Mouse (Mus musculus) liver, postnatal 0 days (tissue): Measurements from ENCODE around the gene Rai1. TPM values are rescaled to one million over a fixed set of nuclear protein-coding genes. Genes with fewer than 3 reads are reported as not detected.

ENCODE experiments used
- ATAC-seq: fragments of 200-750 bp; cut with Nextera tagmentation; 2 replicates; pipeline ENCODE4 v1.8.0; 2017; ENCODE audit warnings: mild to moderate bottlenecking, moderate library complexity
- DNase-seq: peaks from one replicate; pipeline ENCODE4 v3.0.0-alpha.2; 2016
- H3K27ac ChIP-seq: fragments of 300-500 bp; sonication (generic); 2 replicates; pipeline ENCODE4 v1.5.1; 2014; ENCODE audit warnings: antibody characterized with exemption, moderate library complexity, mild to moderate bottlenecking, low read depth
- H3K27me3 ChIP-seq: fragments of 300-500 bp; sonication (generic); 2 replicates; pipeline ENCODE4 v1.6.1; 2014; ENCODE audit warnings: low read length, control low read depth, mixed read lengths; ENCODE audit not compliant: insufficient read depth
- H3K36me3 ChIP-seq: fragments of 300-500 bp; sonication (generic); replicated peaks from 2 replicates; pipeline ENCODE4 v1.6.1; 2014; ENCODE audit warnings: mild to moderate bottlenecking, control low read depth, low read length, moderate library complexity, mixed read lengths; ENCODE audit not compliant: insufficient read depth
- H3K4me1 ChIP-seq: fragments of 300-500 bp; sonication (generic); 2 replicates; pipeline ENCODE4 v1.6.1; 2014; ENCODE audit warnings: antibody characterized with exemption, mild to moderate bottlenecking, control low read depth; ENCODE audit not compliant: insufficient read depth
- H3K4me2 ChIP-seq: fragments of 300-500 bp; sonication (generic); 2 replicates; pipeline ENCODE4 v1.6.1; 2014; ENCODE audit warnings: low read depth, mild to moderate bottlenecking, low read length, moderate library complexity, mixed read lengths
- H3K4me3 ChIP-seq: fragments of 300-500 bp; sonication (generic); 2 replicates; pipeline ENCODE4 v1.5.1; 2014; ENCODE audit warnings: low read depth, low read length
- H3K9ac ChIP-seq: fragments of 300-500 bp; sonication (generic); replicated peaks from 2 replicates; pipeline ENCODE4 v1.6.1; 2014; ENCODE audit warnings: mild to moderate bottlenecking, moderate library complexity
- H3K9me3 ChIP-seq: fragments of 300-500 bp; sonication (generic); 2 replicates; pipeline ENCODE4 v1.6.1; 2016; ENCODE audit warnings: mild to moderate bottlenecking, control low read depth, low read length, mixed read lengths
- CTCF ChIP-seq: sonication (generic); IDR thresholded peaks from 2 replicates; pipeline ENCODE4 v1.5.1; 2016; ENCODE audit warnings: antibody characterized with exemption, low read depth
- EP300 ChIP-seq: IDR thresholded peaks from 2 replicates; pipeline ENCODE4 v1.6.1; 2016; ENCODE audit warnings: antibody characterized with exemption, low read depth, mild to moderate bottlenecking
- WGBS: fragments of 180-500 bp; shearing (Covaris S2); extraction: QIAGEN DNeasy Blood & Tissue Kit; methylation state at CpG from one replicate; pipeline ENCODE4 v1.1.7; 2014; ENCODE audit not compliant: insufficient replicate concordance; 5-methylcytosine and 5-hydroxymethylcytosine counted together
- polyA plus RNA-seq: library from polyadenylated mRNA; unstranded; fragments of >200 nt; fragmentation: Nextera tagmentation; extraction: Ambion mirVana; gene quantifications from 2 replicates; pipeline ENCODE4 v1.2.1, GENCODE M21; 2015

Gene Rai1
- polyA plus RNA-seq, 1 experiment from 2014 or later = 4.4 TPM

GRCm38 (mm10) chr11:60162547-60162946, 57.7 kb downstream of the Rai1 start:
- peaks cover 13% of the 10 kb centered on the region for H3K4me1 ChIP-seq
- TF ChIP-seq CTCF = no peak
- TF ChIP-seq EP300 = no peak
- no peak overlapping the region for H3K4me2 ChIP-seq
- no peak overlapping the region for H3K9ac ChIP-seq
- H3K9me3 ChIP-seq = no peaks in the 10 kb centered on the region
- 78% methylated on average over 1 of the region's 1 CpGs for WGBS
- DNase-seq = no peak
- H3K27me3 ChIP-seq = no peaks in the 10 kb centered on the region
- H3K27ac ChIP-seq = no peak overlapping the region
- H3K36me3 ChIP-seq = no peaks in the 10 kb centered on the region; the same call in 1 of the 2 replicates
- ATAC-seq = no peak
- no peak overlapping the region for H3K4me3 ChIP-seq

- no peaks in the 10 kb centered on the region for H3K27me3 ChIP-seq
- H3K9ac ChIP-seq = no peak overlapping the region
- no peak overlapping the region for H3K4me3 ChIP-seq
- 77% methylated on average over 4 of the region's 4 CpGs for WGBS
- no peaks in the 10 kb centered on the region for H3K9me3 ChIP-seq
- H3K36me3 ChIP-seq = no peaks in the 10 kb centered on the region; the same call in 1 of the 2 replicates
- ATAC-seq (no peak), DNase-seq (no peak)
- H3K4me2 ChIP-seq = no peak overlapping the region
- H3K27ac ChIP-seq = no peak overlapping the region
- TF ChIP-seq EP300 (no peak), CTCF (no peak)
- peaks cover 13% of the 10 kb centered on the region for H3K4me1 ChIP-seq
Observed at GRCm38 (mm10) chr11:60163362-60163761, 58.5 kb downstream of the Rai1 start.

GRCm38 (mm10) chr11:60164450-60164849, 59.6 kb downstream of the Rai1 start:
- ATAC-seq = no peak
- no peaks in the 10 kb centered on the region; the same call in 1 of the 2 replicates for H3K36me3 ChIP-seq
- DNase-seq = no peak
- H3K27me3 ChIP-seq = no peaks in the 10 kb centered on the region
- TF ChIP-seq CTCF (no peak), EP300 (no peak)
- H3K4me2 ChIP-seq = no peak overlapping the region
- WGBS = 75% methylated on average over 6 of the region's 6 CpGs
- no peak overlapping the region for H3K4me3 ChIP-seq
- H3K9me3 ChIP-seq = no peaks in the 10 kb centered on the region
- no peak overlapping the region for H3K27ac ChIP-seq
- no peak overlapping the region for H3K9ac ChIP-seq
- H3K4me1 ChIP-seq = peaks cover 9% of the 10 kb centered on the region

- Histone ChIP-seq H3K27me3 (no peaks in the 10 kb centered on the region), H3K9ac (no peak overlapping the region), H3K36me3 (no peaks in the 10 kb centered on the region; the same call in 1 of the 2 replicates), H3K9me3 (no peaks in the 10 kb centered on the region), H3K4me1 (peaks cover 5% of the 10 kb centered on the region), H3K4me3 (no peak overlapping the region), H3K27ac (no peak overlapping the region), H3K4me2 (no peak overlapping the region)
- TF ChIP-seq CTCF (no peak), EP300 (no peak)
- no peak for DNase-seq
- 77% methylated on average over 5 of the region's 5 CpGs for WGBS
- ATAC-seq = no peak
Observed at GRCm38 (mm10) chr11:60165076-60165475, 60.3 kb downstream of the Rai1 start.

GRCm38 (mm10) chr11:60168780-60169179, 64.0 kb downstream of the Rai1 start:
- H3K36me3 ChIP-seq = no peaks in the 10 kb centered on the region
- TF ChIP-seq EP300 (no peak), CTCF (no peak)
- H3K4me2 ChIP-seq = no peak overlapping the region
- 66% methylated on average over 9 of the region's 9 CpGs for WGBS
- DNase-seq (no peak), ATAC-seq (no peak)
- H3K9ac ChIP-seq = no peak overlapping the region
- H3K27ac ChIP-seq = no peak overlapping the region
- no peaks in the 10 kb centered on the region for H3K27me3 ChIP-seq
- H3K4me1 ChIP-seq = no peaks in the 10 kb centered on the region
- H3K9me3 ChIP-seq = no peaks in the 10 kb centered on the region
- H3K4me3 ChIP-seq = no peak overlapping the region

- Histone ChIP-seq H3K9me3 (no peaks in the 10 kb centered on the region), H3K27me3 (no peaks in the 10 kb centered on the region), H3K4me1 (peaks cover 19% of the 10 kb centered on the region), H3K4me3 (no peak overlapping the region), H3K4me2 (no peak overlapping the region), H3K9ac (no peak overlapping the region), H3K27ac (no peak overlapping the region), H3K36me3 (no peaks in the 10 kb centered on the region; the same call in 1 of the 2 replicates)
- WGBS = 85% methylated on average over 3 of the region's 3 CpGs
- no peak for TF ChIP-seq EP300
- TF ChIP-seq CTCF = no peak
- no peak for ATAC-seq
- DNase-seq = no peak
Observed at GRCm38 (mm10) chr11:60172074-60172473, 67.3 kb downstream of the Rai1 start.

- Histone ChIP-seq H3K9ac (no peak overlapping the region), H3K36me3 (no peaks in the 10 kb centered on the region; the same call in 1 of the 2 replicates), H3K4me1 (peaks cover 34% of the 10 kb centered on the region), H3K27ac (no peak overlapping the region), H3K9me3 (no peaks in the 10 kb centered on the region), H3K27me3 (no peaks in the 10 kb centered on the region), H3K4me2 (no peak overlapping the region), H3K4me3 (no peak overlapping the region)
- DNase-seq (no peak), ATAC-seq (no peak)
- no peak for TF ChIP-seq CTCF
- no peak for TF ChIP-seq EP300
- WGBS = 71% methylated on average over 10 of the region's 10 CpGs
Observed at GRCm38 (mm10) chr11:60173606-60174184, 68.9 kb downstream of the Rai1 start.
